Mouse (Mus musculus): ENCODE results near the gene Cd28.

GRCm38 (mm10) chr1:60748936-60749335, 32.3 kb downstream of the Cd28 start:
- TF ChIP-seq CTCF (IDR thresholded peaks at IDR 0.05; ENCODE audit: insufficient read depth, low read length) (no peak), POLR2A (IDR thresholded peaks at IDR 0.05; ENCODE audit: borderline replicate concordance, extremely low read depth, low read depth, low read length) (no peak)

Data from lung, adult 2 months (tissue).